Mouse (Mus musculus) lung, adult 2 months (tissue): ENCODE results near the gene Prss50.

Experiments
- CTCF ChIP-seq: fragments of 200-500 bp; IDR thresholded peaks from 2 replicates; pipeline ENCODE4 v1.5.1; 2011; ENCODE audit warnings: mild to moderate bottlenecking, low read length, control low read depth; ENCODE audit not compliant: insufficient read depth
- POLR2A ChIP-seq: fragments of 200-500 bp; IDR thresholded peaks from 2 replicates; pipeline ENCODE4 v1.6.1; 2011; ENCODE audit warnings: low read depth, mild to moderate bottlenecking, control low read depth, low read length, borderline replicate concordance; ENCODE audit errors: extremely low read depth

DNA sequence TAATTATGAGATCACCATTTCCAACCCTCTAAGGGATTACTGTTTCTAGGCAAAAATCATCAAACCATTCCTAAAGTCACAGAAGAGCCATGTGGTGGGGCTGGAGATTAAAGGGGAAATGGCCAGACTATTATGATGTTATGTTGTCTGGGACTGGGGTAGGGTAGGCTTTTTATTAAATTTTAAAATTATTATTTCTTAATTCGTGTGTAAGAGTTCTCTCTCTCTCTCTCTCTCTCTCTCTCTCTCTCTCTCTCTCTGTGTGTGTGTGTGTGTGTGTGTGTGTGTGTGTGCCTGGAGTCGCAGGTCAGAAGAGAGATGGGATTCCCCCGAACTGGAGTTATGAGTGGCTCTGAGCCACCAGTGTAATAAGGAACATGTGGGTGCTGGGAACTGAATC lies 31.4 kb upstream of the Prss50 start, which contains the start of gene Prss43:
- TF ChIP-seq CTCF, result no peak
- TF ChIP-seq POLR2A, result no peak
